Mouse (Mus musculus) cortical plate, adult 2 months (tissue): Measurements from ENCODE around the gene Muc2. TPM values are rescaled to one million over a fixed set of nuclear protein-coding genes. Genes with fewer than 3 reads are reported as not detected.
"Not testable (repeated sequence)": the region's sequence is repeated elsewhere in the genome, so short reads cannot be mapped to it uniquely, and the experiment has no call there.

Experiments used
- H3K27ac ChIP-seq: fragments of 200-500 bp; 2 replicates; pipeline ENCODE4 v1.5.1; 2012; ENCODE audit warnings: low read length, control low read depth, inconsistent platforms; ENCODE audit not compliant: insufficient read depth
- H3K4me1 ChIP-seq: fragments of 200-500 bp; 2 replicates; pipeline ENCODE4 v1.6.1; 2011; ENCODE audit warnings: low read length; ENCODE audit not compliant: control insufficient read depth, insufficient read depth
- H3K4me3 ChIP-seq: fragments of 200-500 bp; 2 replicates; pipeline ENCODE4 v1.5.1; 2011; ENCODE audit warnings: mild to moderate bottlenecking, low read length, control low read depth; ENCODE audit not compliant: insufficient read depth
- CTCF ChIP-seq: fragments of 200-500 bp; IDR thresholded peaks from 2 replicates; pipeline ENCODE4 v1.5.1; 2011; ENCODE audit warnings: mild to moderate bottlenecking, control low read depth, low read length; ENCODE audit not compliant: insufficient read depth; ENCODE audit errors: extremely low read depth
- POLR2A ChIP-seq: fragments of 200-500 bp; IDR thresholded peaks from 2 replicates; pipeline ENCODE4 v1.6.1; 2011; ENCODE audit warnings: mild to moderate bottlenecking, low read length, control low read depth; ENCODE audit not compliant: insufficient read depth; ENCODE audit errors: extremely low read depth
- polyA plus RNA-seq: library from polyadenylated mRNA; depleted of rRNA; stranded (reverse); fragments of >200 nt; gene quantifications from 2 replicates; pipeline ENCODE4 v1.2.3, GENCODE M21; 2012; rRNA removed

Muc2 gene
- 0.36 and 0.44 TPM in 2 replicates for polyA plus RNA-seq

DNA sequence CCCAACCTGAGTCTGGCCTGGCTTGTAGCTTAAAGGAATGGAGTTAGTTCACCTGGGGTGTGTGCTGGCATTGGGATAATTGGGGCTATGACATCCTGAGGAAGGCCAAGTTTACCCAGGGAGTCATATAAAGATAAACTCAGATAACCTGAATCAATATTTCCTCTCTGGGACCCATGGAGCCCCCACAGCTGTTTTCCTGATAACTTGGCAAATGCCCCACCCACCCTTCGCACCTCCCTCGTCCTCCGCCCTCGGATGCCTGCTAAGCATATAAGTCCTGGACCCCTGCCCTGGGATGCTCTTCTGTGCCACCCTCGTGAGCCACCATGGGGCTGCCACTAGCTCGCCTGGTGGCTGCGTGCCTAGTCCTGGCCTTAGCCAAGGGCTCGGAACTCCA, at the start of gene Muc2:
Gene Muc2 (plus strand): TSS at position 301 of the 400 bp plus-strand sequence.
- no peaks in the 10 kb centered on the region for H3K4me1 ChIP-seq
- TF ChIP-seq POLR2A (no peak), CTCF (no peak)
- H3K4me3 ChIP-seq: no peak within 1 kb of the TSS
- no peak within 1 kb of the TSS for H3K27ac ChIP-seq

GRCm38 (mm10) chr7:141642375-141642774, 47.8 kb upstream of the Muc2 start:
- Histone ChIP-seq H3K4me3 (no peak overlapping the region), H3K27ac (no peak overlapping the region), H3K4me1 (no peaks in the 10 kb centered on the region)
- TF ChIP-seq POLR2A (no peak), CTCF (no peak)

GRCm38 (mm10) chr7:141643160-141643559, 47.0 kb upstream of the Muc2 start:
- Histone ChIP-seq H3K27ac (no peak overlapping the region), H3K4me3 (no peak overlapping the region), H3K4me1 (no peaks in the 10 kb centered on the region)
- TF ChIP-seq CTCF: peak; percentile 35
- no peak for TF ChIP-seq POLR2A

GRCm38 (mm10) chr7:141647083-141647482, 43.1 kb upstream of the Muc2 start:
- TF ChIP-seq CTCF (no peak), POLR2A (no peak)
- H3K4me3 ChIP-seq: no peak overlapping the region

DNA sequence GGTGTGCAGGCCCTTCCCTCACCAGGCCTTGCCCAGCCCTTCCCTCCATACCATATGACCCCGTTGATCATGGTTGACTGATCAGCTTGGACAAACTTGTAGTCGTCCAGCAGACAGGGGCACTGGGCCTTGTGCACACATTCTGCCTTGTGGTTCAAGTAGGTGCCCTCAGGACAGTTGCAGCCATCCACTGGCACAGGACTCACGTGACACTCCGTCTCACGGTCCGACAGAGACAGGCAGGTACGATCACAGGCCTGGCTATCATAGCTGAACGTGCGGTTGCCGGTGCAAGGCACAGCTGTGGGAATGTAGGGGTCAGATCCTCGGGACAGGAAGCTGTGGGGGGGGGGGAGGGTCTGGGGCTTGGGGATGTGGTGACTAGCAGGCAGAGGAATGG, 42.3 kb upstream of the Muc2 start:
- Histone ChIP-seq H3K4me3 (no peak overlapping the region), H3K27ac (no peak overlapping the region), H3K4me1 (no peaks in the 10 kb centered on the region)
- TF ChIP-seq CTCF: no peak
- no peak for TF ChIP-seq POLR2A

More at GRCm38 (mm10) chr7:141647083-141647482, 43.1 kb upstream of the Muc2 start:
- Histone ChIP-seq H3K4me1 (no peaks in the 10 kb centered on the region), H3K27ac (no peak overlapping the region)

DNA sequence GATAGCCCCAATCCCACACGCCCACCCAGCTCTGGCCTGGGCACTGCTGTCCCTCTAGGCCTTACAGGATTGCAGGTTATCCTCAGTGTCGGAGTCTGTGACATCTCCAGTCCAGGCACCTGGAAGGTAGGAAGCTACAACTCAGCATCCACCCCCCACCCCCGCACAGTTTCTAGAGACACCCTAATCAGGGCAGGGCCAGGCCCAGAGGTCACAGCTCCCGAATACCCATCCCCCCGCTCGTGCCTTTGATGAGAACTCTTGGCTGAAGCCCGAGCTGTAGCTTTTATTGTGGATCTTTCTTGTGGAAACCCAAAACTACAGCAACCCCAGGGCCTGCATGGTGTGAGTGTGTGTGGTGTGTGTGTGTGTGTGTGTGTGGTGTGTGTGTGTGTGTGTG, 37.9 kb upstream of the Muc2 start:
- Histone ChIP-seq H3K27ac (no peak overlapping the region), H3K4me1 (no peaks in the 10 kb centered on the region), H3K4me3 (no peak overlapping the region)
- TF ChIP-seq POLR2A: no peak
- TF ChIP-seq CTCF: no peak

GRCm38 (mm10) chr7:141660346-141660745, 29.8 kb upstream of the Muc2 start:
- TF ChIP-seq POLR2A: no peak
- TF ChIP-seq CTCF: no peak
- no peaks in the 10 kb centered on the region for H3K4me1 ChIP-seq
- H3K27ac ChIP-seq: no peak overlapping the region
- H3K4me3 ChIP-seq: no peak overlapping the region

- no peak overlapping the region for H3K4me3 ChIP-seq
- no peak overlapping the region for H3K27ac ChIP-seq
- TF ChIP-seq CTCF: no peak
- no peak for TF ChIP-seq POLR2A
- no peaks in the 10 kb centered on the region for H3K4me1 ChIP-seq
These were observed 28.7 kb upstream of the Muc2 start for GRCm38 (mm10) chr7:141661481-141661880.

DNA sequence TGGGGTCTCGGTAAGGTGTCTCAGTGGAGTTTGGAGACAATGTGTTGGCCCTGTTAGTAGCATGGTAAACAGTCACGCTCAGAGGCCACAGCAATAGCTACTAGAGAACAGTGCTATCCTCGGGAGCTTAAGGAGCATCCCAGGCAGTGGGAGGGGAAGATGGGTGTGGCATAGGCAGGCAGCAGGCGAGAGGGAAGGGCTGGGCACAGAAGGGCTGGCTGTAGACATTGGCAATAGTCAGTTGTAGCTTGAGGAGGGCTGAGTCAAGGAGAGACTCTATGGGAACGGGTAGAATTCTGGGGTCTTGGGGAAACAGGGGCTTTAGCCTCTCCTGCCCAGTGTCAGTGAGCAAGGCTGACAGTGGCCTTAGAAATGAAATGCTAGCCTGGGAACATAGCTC, 27.9 kb upstream of the Muc2 start:
- no peak overlapping the region for H3K4me3 ChIP-seq
- TF ChIP-seq POLR2A (no peak), CTCF (no peak)
- H3K4me1 ChIP-seq: no peaks in the 10 kb centered on the region
- H3K27ac ChIP-seq: no peak overlapping the region

DNA sequence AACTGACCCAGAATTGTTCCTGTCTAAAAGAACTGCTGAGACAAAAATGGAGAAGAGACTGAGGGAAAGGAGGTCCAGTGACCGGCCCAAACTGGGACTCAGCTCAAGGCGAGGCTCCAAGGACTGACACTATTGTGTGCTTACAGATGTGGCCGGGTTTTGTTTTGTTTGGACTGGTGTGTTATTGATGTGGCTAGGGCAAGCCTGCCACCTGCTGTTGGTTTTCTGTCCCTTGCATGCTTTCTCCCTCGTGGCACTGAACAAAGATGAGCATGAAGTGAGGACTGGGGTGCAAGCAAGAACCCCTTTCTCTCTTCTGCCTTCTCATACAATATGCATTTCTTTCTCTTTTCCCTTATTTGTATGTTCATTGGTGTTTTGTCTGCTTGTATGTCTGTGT, 23.9 kb upstream of the Muc2 start:
- TF ChIP-seq POLR2A (no peak), CTCF (peak; percentile 84)
- no peaks in the 10 kb centered on the region for H3K4me1 ChIP-seq
- no peak overlapping the region for H3K4me3 ChIP-seq
- H3K27ac ChIP-seq: no peak overlapping the region

GRCm38 (mm10) chr7:141669097-141669496, 21.0 kb upstream of the Muc2 start:
- H3K4me3 ChIP-seq, H3K4me1 ChIP-seq, H3K27ac ChIP-seq: not testable (repeated sequence)
